In genomic region chr8:8827555-8827954, GRCm38 (mm10) we compare ENCODE assay signal across 27 mouse cellular contexts.
DNase-seq lines count a peak whose midpoint lies in the region; ATAC-seq and TF ChIP-seq lines count a peak whose summit lies in the region.
"Had no signal": no experiment of that assay in that cellular context is flagged by ENCODE, and none has a peak within 500 bp of the region (broad histone marks: within the 10 kb centered on the region; RNA-seq: fewer than 3 reads in every experiment).

No protein-coding gene starts in this region.

- no peaks in the 10 kb centered on the region for H3K27me3 ChIP-seq in intestine, embryonic 15.5 days (replicated peaks)
- H3K27me3 ChIP-seq in intestine, postnatal 0 days (replicated peaks; ENCODE audit: control insufficient read depth, insufficient read depth, low read length): no peaks in the 10 kb centered on the region
- no peaks in the 10 kb centered on the region for H3K27me3 ChIP-seq in intestine, embryonic 16.5 days (replicated peaks; ENCODE audit: control insufficient read depth, insufficient read depth, low read length)
- H3K27me3 ChIP-seq in lung, embryonic 15.5 days: no peaks in the 10 kb centered on the region
- H3K27me3 ChIP-seq: limb, embryonic 13.5 days; liver, embryonic 13.5 days; neural tube, embryonic 15.5 days; stomach, embryonic 15.5 days had no signal

- peak; percentile 84 for DNase-seq in lung, postnatal 25 days (ENCODE audit: low spot score)
- no peak for DNase-seq in layer of hippocampus, postnatal 10 days (ENCODE audit: low spot score in 2 of 2)
- DNase-seq in urinary bladder, postnatal 4 days (ENCODE audit: low spot score in 2 of 2): no peak
- DNase-seq in cerebellum, postnatal 4 days (ENCODE audit: low spot score in 2 of 2): no peak
- DNase-seq: adrenal gland, postnatal 25 days; cerebellum, adult 18-20 months; gastrocnemius, postnatal 10 days; kidney, adult 8-10 months; kidney, postnatal 4 days; liver, embryonic 13.5 days; midbrain, embryonic 14.5 days; retina, postnatal 1 day; right cerebral cortex, postnatal 14 days; thymus, adult 18-20 months; thymus, postnatal 36 days had no signal

- H3K36me3 ChIP-seq in intestine, embryonic 15.5 days: no peaks in the 10 kb centered on the region
- no peaks in the 10 kb centered on the region for H3K36me3 ChIP-seq in intestine, postnatal 0 days (ENCODE audit: control insufficient read depth, insufficient read depth)
- no peaks in the 10 kb centered on the region for H3K36me3 ChIP-seq in intestine, embryonic 16.5 days (ENCODE audit: control insufficient read depth, insufficient read depth, low read length)
- no peaks in the 10 kb centered on the region for H3K36me3 ChIP-seq in lung, embryonic 15.5 days
- H3K36me3 ChIP-seq: limb, embryonic 13.5 days; liver, embryonic 13.5 days; neural tube, embryonic 15.5 days; stomach, embryonic 15.5 days had no signal

- H3K4me1 ChIP-seq in intestine, embryonic 15.5 days (replicated peaks): peaks cover 7% of the 10 kb centered on the region; the same call in 1 of the 2 replicates
- no peaks in the 10 kb centered on the region for H3K4me1 ChIP-seq in intestine, postnatal 0 days (replicated peaks; ENCODE audit: control insufficient read depth, insufficient read depth, low read length)
- H3K4me1 ChIP-seq in intestine, embryonic 16.5 days (ENCODE audit: control insufficient read depth, insufficient read depth, low read length): peaks cover 6% of the 10 kb centered on the region; the same call in 1 of the 2 replicates
- peaks cover 41% of the 10 kb centered on the region for H3K4me1 ChIP-seq in lung, embryonic 15.5 days
- H3K4me1 ChIP-seq: liver, embryonic 13.5 days; stomach, embryonic 15.5 days had no signal

- H3K9ac ChIP-seq in intestine, embryonic 15.5 days: no peak overlapping the region
- H3K9ac ChIP-seq in intestine, postnatal 0 days (ENCODE audit: low read depth, low read length): no peak overlapping the region
- H3K9ac ChIP-seq in intestine, embryonic 16.5 days (ENCODE audit: low read depth, low read length): no peak overlapping the region
- H3K9ac ChIP-seq in lung, embryonic 15.5 days: no peak overlapping the region
- H3K9ac ChIP-seq: hindbrain, embryonic 14.5 days; limb, embryonic 13.5 days; liver, embryonic 13.5 days; neural tube, embryonic 15.5 days; stomach, embryonic 15.5 days had no signal

- ATAC-seq in intestine, embryonic 15.5 days: 0 out of 2 replicates have a peak, but pooled peaks have one; percentile 25
- ATAC-seq in intestine, postnatal 0 days: no peak
- 0 out of 2 replicates have a peak, but pooled peaks have one; percentile 33 for ATAC-seq in intestine, embryonic 16.5 days
- ATAC-seq in lung, embryonic 15.5 days (ENCODE audit: borderline replicate concordance, extremely low read depth, low FRiP score, low TSS enrichment): peak; percentile 33; the same call in 1 of the 2 replicates

- 55% methylated on average over 7 of the region's 7 CpGs for WGBS in intestine, embryonic 15.5 days
- WGBS in intestine, postnatal 0 days: 55% methylated on average over 7 of the region's 7 CpGs
- whole genome bisulfite sequencing in intestine, embryonic 16.5 days: 57% methylated on average over 7 of the region's 7 CpGs
- WGBS in lung, embryonic 15.5 days: 34% methylated on average over 7 of the region's 7 CpGs

- no peak overlapping the region for H3K27ac ChIP-seq in intestine, embryonic 15.5 days
- H3K27ac ChIP-seq in intestine, postnatal 0 days (ENCODE audit: low read depth, low read length): no peak overlapping the region
- H3K27ac ChIP-seq in intestine, embryonic 16.5 days (ENCODE audit: low read length): no peak overlapping the region
- H3K27ac ChIP-seq in lung, embryonic 15.5 days: peak overlapping the region; percentile 88
- H3K27ac ChIP-seq: hindbrain, embryonic 14.5 days; kidney, postnatal 0 days; limb, embryonic 13.5 days; liver, embryonic 13.5 days; macrophage; neural tube, embryonic 15.5 days; stomach, embryonic 15.5 days had no signal

- H3K4me2 ChIP-seq in intestine, embryonic 15.5 days (replicated peaks): no peak overlapping the region
- H3K4me2 ChIP-seq in intestine, postnatal 0 days (replicated peaks; ENCODE audit: low read depth): no peak overlapping the region
- no peak overlapping the region for H3K4me2 ChIP-seq in intestine, embryonic 16.5 days (ENCODE audit: low read depth, low read length)
- H3K4me2 ChIP-seq in lung, embryonic 15.5 days: no peak overlapping the region
- H3K4me2 ChIP-seq: heart, embryonic 11.5 days; hindbrain, embryonic 14.5 days; limb, embryonic 13.5 days; liver, embryonic 13.5 days; neural tube, embryonic 15.5 days; stomach, embryonic 15.5 days had no signal

- no peak overlapping the region for H3K4me3 ChIP-seq in intestine, embryonic 15.5 days (replicated peaks)
- H3K4me3 ChIP-seq in intestine, postnatal 0 days (ENCODE audit: low read depth, low read length): no peak overlapping the region
- no peak overlapping the region for H3K4me3 ChIP-seq in intestine, embryonic 16.5 days (ENCODE audit: low read length)
- no peak overlapping the region for H3K4me3 ChIP-seq in lung, embryonic 15.5 days
- H3K4me3 ChIP-seq: erythroblast, embryonic 14.5 days; limb, embryonic 13.5 days; liver, embryonic 13.5 days; neural tube, embryonic 15.5 days; stomach, embryonic 15.5 days had no signal

- no peaks in the 10 kb centered on the region for H3K9me3 ChIP-seq in intestine, embryonic 15.5 days
- H3K9me3 ChIP-seq in intestine, postnatal 0 days (ENCODE audit: control insufficient read depth): no peaks in the 10 kb centered on the region
- H3K9me3 ChIP-seq in intestine, embryonic 16.5 days (ENCODE audit: control insufficient read depth, low read length): no peaks in the 10 kb centered on the region
- H3K9me3 ChIP-seq in lung, embryonic 15.5 days: no peaks in the 10 kb centered on the region
- H3K9me3 ChIP-seq: limb, embryonic 13.5 days; liver, embryonic 13.5 days; neural tube, embryonic 15.5 days; stomach, embryonic 15.5 days had no signal

- no peak for TF ChIP-seq CTCF in intestine, postnatal 0 days (IDR thresholded peaks at IDR 0.05; ENCODE audit: low read depth)
